Mouse (Mus musculus) myocyte (in vitro differentiated cells): ENCODE results near the gene Sepsecs. TPM values are rescaled to one million over a fixed set of nuclear protein-coding genes. Genes with fewer than 3 reads are reported as not detected.
A peak's percentile ranks its signal among the peaks of the same experiment; 100 is the strongest.

Experiments used
- H3K27me3 ChIP-seq: one replicate; pipeline ENCODE4 v1.6.1; 2011; ENCODE audit not compliant: control insufficient read depth, insufficient read depth, insufficient read length
- H3K36me3 ChIP-seq: one replicate; pipeline ENCODE4 v1.6.1; 2011; ENCODE audit not compliant: control insufficient read depth, insufficient read depth
- H3K4me2 ChIP-seq: one replicate; pipeline ENCODE4 v1.6.1; 2011; ENCODE audit warnings: low read depth, control low read depth
- H3K4me3 ChIP-seq: one replicate; pipeline ENCODE4 v1.5.1; 2011; ENCODE audit warnings: mild to moderate bottlenecking, control low read depth, moderate library complexity
- H3K79me2 ChIP-seq: one replicate; pipeline ENCODE4 v1.6.1; 2011; ENCODE audit not compliant: control insufficient read depth, insufficient read depth
- H3ac ChIP-seq: one replicate; pipeline ENCODE4 v1.6.1; 2011; ENCODE audit not compliant: control insufficient read depth, insufficient read length
- CEBPB ChIP-seq: IDR thresholded peaks from 2 replicates; pipeline ENCODE4 v1.6.1; 2011; ENCODE audit warnings: mild to moderate bottlenecking, moderate library complexity; ENCODE audit not compliant: poor library complexity, insufficient read depth, severe bottlenecking
- E2F4 ChIP-seq: IDR thresholded peaks from one replicate; pipeline ENCODE4 v1.6.1; 2011; ENCODE audit warnings: mild to moderate bottlenecking, control low read depth, moderate library complexity; ENCODE audit not compliant: insufficient read depth
- MAX ChIP-seq: IDR thresholded peaks from one replicate; pipeline ENCODE4 v1.6.1; 2011; ENCODE audit warnings: low read depth, mild to moderate bottlenecking, control low read depth
- MYOD1 ChIP-seq, 3 experiments: IDR thresholded peaks; one replicate each; pipeline ENCODE4 v1.6.1; 2011; ENCODE audit warnings: control low read depth in 2 of 3, low read depth in 2 of 3, mild to moderate bottlenecking in 2 of 3, moderate library complexity in 1 of 3; ENCODE audit not compliant: insufficient read length in 2 of 3, control insufficient read depth in 1 of 3
- MYOG ChIP-seq, 3 experiments: IDR thresholded peaks; one replicate each; pipeline ENCODE4 v1.6.1; 2011; ENCODE audit warnings: control low read depth in 2 of 3, low read depth in 2 of 3, mild to moderate bottlenecking in 2 of 3; ENCODE audit not compliant: insufficient read length in 2 of 3, control insufficient read depth in 1 of 3, insufficient read depth in 1 of 3
- POLR2A ChIP-seq: IDR thresholded peaks from one replicate; pipeline ENCODE4 v1.6.1; 2011; ENCODE audit warnings: low read depth, mild to moderate bottlenecking, control low read depth, moderate library complexity; ENCODE audit not compliant: insufficient read length
- POLR2AphosphoS2 ChIP-seq: IDR thresholded peaks from one replicate; pipeline ENCODE4 v1.6.1; 2011; ENCODE audit warnings: low read depth, control low read depth; ENCODE audit not compliant: insufficient read length
- REST ChIP-seq: IDR thresholded peaks from one replicate; pipeline ENCODE4 v1.6.1; 2011; ENCODE audit warnings: mild to moderate bottlenecking, control low read depth, moderate library complexity; ENCODE audit not compliant: insufficient read depth, insufficient read length
- SRF ChIP-seq: IDR thresholded peaks from one replicate; pipeline ENCODE4 v1.6.1; 2011; ENCODE audit warnings: low read depth; ENCODE audit not compliant: control insufficient read depth, insufficient read length
- TCF12 ChIP-seq: IDR thresholded peaks from one replicate; pipeline ENCODE4 v1.6.1; 2011; ENCODE audit warnings: mild to moderate bottlenecking, control low read depth; ENCODE audit not compliant: poor library complexity, insufficient read depth, severe bottlenecking
- TCF3 ChIP-seq: IDR thresholded peaks from one replicate; pipeline ENCODE4 v1.6.1; 2011; ENCODE audit warnings: low read depth, control low read depth; ENCODE audit not compliant: insufficient read length
- USF1 ChIP-seq: IDR thresholded peaks from one replicate; pipeline ENCODE4 v1.6.1; 2011; ENCODE audit warnings: low read depth, mild to moderate bottlenecking, control low read depth, moderate library complexity
- polyA plus RNA-seq: library from polyadenylated mRNA; unstranded; fragments of >200 nt; fragmentation: generic; extraction: Trizol; gene quantifications from one replicate; pipeline ENCODE4 v1.2.1, GENCODE M21; 2012; ENCODE audit warnings: missing spikeins

Gene Sepsecs
- polyA plus RNA-seq, 1 experiment: 4.1 TPM

DNA sequence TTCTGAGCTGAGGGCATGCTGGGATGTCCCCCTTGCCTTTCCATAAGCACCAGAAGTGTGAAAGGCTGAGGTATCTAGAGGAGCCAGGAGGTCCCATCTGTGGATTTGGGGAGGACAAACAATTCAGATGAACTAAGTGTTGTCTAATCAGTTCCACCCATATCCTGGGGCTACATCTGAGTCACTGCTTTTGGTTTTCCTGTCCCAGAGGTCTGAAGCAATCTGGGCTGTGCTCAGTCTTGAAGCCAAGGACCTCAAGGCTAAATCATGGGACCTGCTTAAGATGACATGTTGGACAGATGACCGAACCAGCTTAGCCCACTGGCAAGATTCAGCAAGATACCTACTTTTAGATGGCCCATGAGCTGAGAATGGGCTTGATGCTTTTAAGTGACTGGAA is 39.0 kb downstream of the Sepsecs start:
- no peak overlapping the region for H3K4me2 ChIP-seq
- H3K36me3 ChIP-seq: no peaks in the 10 kb centered on the region
- H3ac ChIP-seq: no peak overlapping the region
- H3K27me3 ChIP-seq: no peaks in the 10 kb centered on the region
- H3K4me3 ChIP-seq: no peak overlapping the region
- TF ChIP-seq MYOG (IDR thresholded peaks at IDR 0.05; ENCODE audit: control insufficient read depth in 1 of 3, insufficient read depth in 1 of 3, insufficient read length in 2 of 3, low read depth in 2 of 3) (no peak), USF1 (no peak), MYOD1 (IDR thresholded peaks at IDR 0.05; ENCODE audit: control insufficient read depth in 1 of 3, insufficient read length in 2 of 3, low read depth in 2 of 3) (no peak), POLR2A (no peak), TCF12 (no peak), REST (no peak), CEBPB (no peak), MAX (no peak), E2F4 (no peak), TCF3 (no peak), POLR2AphosphoS2 (no peak), SRF (no peak)
- no peaks in the 10 kb centered on the region for H3K79me2 ChIP-seq

DNA sequence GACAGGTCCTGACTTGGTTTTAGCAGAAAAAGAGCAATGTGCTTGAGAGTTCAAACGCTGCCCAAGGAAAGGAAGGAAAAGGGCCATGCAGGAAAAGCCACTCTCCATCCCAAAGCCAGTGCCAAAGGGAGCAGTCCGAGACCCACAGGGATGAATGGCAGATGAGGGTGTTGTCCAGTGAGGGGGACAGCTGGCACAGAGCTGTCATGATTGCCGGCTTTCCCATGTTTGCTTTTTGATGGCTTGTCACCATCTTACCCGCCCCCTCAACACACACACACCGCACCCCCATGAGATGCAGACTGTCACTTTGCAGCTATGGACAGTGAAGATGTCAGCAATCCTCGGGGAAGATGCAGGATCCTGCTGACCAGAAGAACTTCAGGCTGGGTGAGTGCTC is 40.3 kb downstream of the Sepsecs start:
- Histone ChIP-seq H3K4me3 (no peak overlapping the region), H3K4me2 (no peak overlapping the region), H3K27me3 (no peaks in the 10 kb centered on the region), H3K79me2 (no peaks in the 10 kb centered on the region), H3ac (no peak overlapping the region), H3K36me3 (no peaks in the 10 kb centered on the region)
- TF ChIP-seq POLR2AphosphoS2: no peak
- TF ChIP-seq TCF3: no peak
- no peak for TF ChIP-seq TCF12
- TF ChIP-seq MYOG (IDR thresholded peaks at IDR 0.05; ENCODE audit: control insufficient read depth in 1 of 3, insufficient read depth in 1 of 3, insufficient read length in 2 of 3, low read depth in 2 of 3): peak in 1 of 3 experiments; percentile 29
- peak in 1 of 3 experiments; percentile 80 for TF ChIP-seq MYOD1 (IDR thresholded peaks at IDR 0.05; ENCODE audit: control insufficient read depth in 1 of 3, insufficient read length in 2 of 3, low read depth in 2 of 3)

DNA sequence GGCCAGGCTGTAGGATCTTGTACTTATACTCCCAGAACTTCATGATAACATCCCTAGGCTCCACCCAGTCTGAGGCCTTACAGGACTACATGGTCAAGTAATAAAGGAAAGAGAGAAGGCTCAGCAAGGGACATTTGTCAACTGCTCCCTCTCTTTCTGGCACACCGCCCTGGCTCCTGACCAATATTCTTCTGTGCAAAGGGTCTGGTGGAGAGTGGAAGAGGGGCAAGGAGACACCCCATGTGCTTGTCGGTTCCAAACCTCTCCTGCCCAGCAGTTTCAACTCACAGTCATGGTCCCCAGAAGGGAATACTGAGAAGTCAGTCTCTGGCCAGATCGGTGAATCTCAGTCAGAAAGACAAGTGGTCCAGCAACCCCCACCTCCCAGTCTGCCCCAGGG is 40.7 kb downstream of the Sepsecs start:
- Histone ChIP-seq H3K36me3 (no peaks in the 10 kb centered on the region), H3K4me3 (no peak overlapping the region), H3K4me2 (no peak overlapping the region), H3K27me3 (no peaks in the 10 kb centered on the region), H3ac (no peak overlapping the region), H3K79me2 (no peaks in the 10 kb centered on the region)
- TF ChIP-seq TCF12 (no peak), SRF (no peak), TCF3 (no peak), MYOG (IDR thresholded peaks at IDR 0.05; ENCODE audit: control insufficient read depth in 1 of 3, insufficient read depth in 1 of 3, insufficient read length in 2 of 3, low read depth in 2 of 3) (no peak), E2F4 (no peak), USF1 (no peak), CEBPB (no peak), POLR2A (no peak), MYOD1 (IDR thresholded peaks at IDR 0.05; ENCODE audit: control insufficient read depth in 1 of 3, insufficient read length in 2 of 3, low read depth in 2 of 3) (no peak), MAX (no peak), POLR2AphosphoS2 (no peak), REST (no peak)

- Histone ChIP-seq H3K36me3 (no peaks in the 10 kb centered on the region), H3K27me3 (no peaks in the 10 kb centered on the region), H3ac (no peak overlapping the region), H3K4me2 (no peak overlapping the region), H3K4me3 (no peak overlapping the region), H3K79me2 (no peaks in the 10 kb centered on the region)
- no peak for TF ChIP-seq USF1
- no peak for TF ChIP-seq E2F4
- TF ChIP-seq TCF12: no peak
- TF ChIP-seq CEBPB: no peak
- no peak for TF ChIP-seq MYOD1 (IDR thresholded peaks at IDR 0.05; ENCODE audit: control insufficient read depth in 1 of 3, insufficient read length in 2 of 3, low read depth in 2 of 3)
- no peak for TF ChIP-seq REST
- no peak for TF ChIP-seq SRF
- TF ChIP-seq TCF3: no peak
- TF ChIP-seq POLR2A: no peak
- no peak for TF ChIP-seq MYOG (IDR thresholded peaks at IDR 0.05; ENCODE audit: control insufficient read depth in 1 of 3, insufficient read depth in 1 of 3, insufficient read length in 2 of 3, low read depth in 2 of 3)
- no peak for TF ChIP-seq MAX
- no peak for TF ChIP-seq POLR2AphosphoS2
These were observed 41.8 kb downstream of the Sepsecs start for GRCm38 (mm10) chr5:52627713-52628112.

GRCm38 (mm10) chr5:52626092-52626491 is 43.4 kb downstream of the Sepsecs start:
- peak overlapping the region; percentile 70 for H3K4me2 ChIP-seq
- H3K27me3 ChIP-seq: no peaks in the 10 kb centered on the region
- no peaks in the 10 kb centered on the region for H3K79me2 ChIP-seq
- no peak for TF ChIP-seq E2F4
- TF ChIP-seq SRF: no peak
- TF ChIP-seq MYOD1 (IDR thresholded peaks at IDR 0.05; ENCODE audit: control insufficient read depth in 1 of 3, insufficient read length in 2 of 3, low read depth in 2 of 3): peak in 1 of 3 experiments; percentile 53
- no peak for TF ChIP-seq CEBPB
- TF ChIP-seq MYOG (IDR thresholded peaks at IDR 0.05; ENCODE audit: control insufficient read depth in 1 of 3, insufficient read depth in 1 of 3, insufficient read length in 2 of 3, low read depth in 2 of 3): peak in 1 of 3 experiments; percentile 65
- H3K36me3 ChIP-seq: no peaks in the 10 kb centered on the region
- no peak overlapping the region for H3K4me3 ChIP-seq
- no peak overlapping the region for H3ac ChIP-seq
